Mouse (Mus musculus) CD4-positive, CD25-positive, alpha-beta regulatory T cell, adult 2 months (primary cell): ENCODE results near the gene Lias.

ENCODE experiments used
- DNase-seq: peaks from one replicate; pipeline ENCODE4 v3.0.0-alpha.2; 2012; ENCODE audit warnings: low read depth, low spot score

The Lias gene

GRCm38 (mm10) chr5:65425251-65425650 is 34.0 kb downstream of the Lias start:
- DNase-seq = no peak

- DNase-seq = no peak
Measured at GRCm38 (mm10) chr5:65428321-65428720, 37.0 kb downstream of the Lias start.

DNA sequence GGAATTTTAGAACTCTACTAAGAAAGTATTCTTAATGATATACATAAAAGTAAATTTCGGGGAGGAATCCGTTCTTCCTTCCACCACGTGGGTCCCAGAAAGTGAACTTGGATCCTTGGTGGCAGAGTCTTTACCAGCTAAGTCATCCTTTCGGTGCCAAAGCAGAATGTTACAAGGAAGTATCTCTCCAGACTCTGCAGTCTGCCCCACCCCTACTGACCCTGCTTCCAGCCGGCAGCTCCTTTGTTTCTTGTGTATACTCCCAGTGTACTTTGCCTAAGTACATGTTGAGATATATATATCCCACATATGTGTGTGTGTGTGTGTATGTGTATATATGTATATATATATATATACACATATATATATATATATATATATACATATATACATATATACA is 38.1 kb downstream of the Lias start:
- no peak for DNase-seq

GRCm38 (mm10) chr5:65434471-65435362 is 43.4 kb downstream of the Lias start:
- peak; percentile 23 for DNase-seq

- no peak for DNase-seq
Measured at GRCm38 (mm10) chr5:65435363-65435805, 44.1 kb downstream of the Lias start.

DNA sequence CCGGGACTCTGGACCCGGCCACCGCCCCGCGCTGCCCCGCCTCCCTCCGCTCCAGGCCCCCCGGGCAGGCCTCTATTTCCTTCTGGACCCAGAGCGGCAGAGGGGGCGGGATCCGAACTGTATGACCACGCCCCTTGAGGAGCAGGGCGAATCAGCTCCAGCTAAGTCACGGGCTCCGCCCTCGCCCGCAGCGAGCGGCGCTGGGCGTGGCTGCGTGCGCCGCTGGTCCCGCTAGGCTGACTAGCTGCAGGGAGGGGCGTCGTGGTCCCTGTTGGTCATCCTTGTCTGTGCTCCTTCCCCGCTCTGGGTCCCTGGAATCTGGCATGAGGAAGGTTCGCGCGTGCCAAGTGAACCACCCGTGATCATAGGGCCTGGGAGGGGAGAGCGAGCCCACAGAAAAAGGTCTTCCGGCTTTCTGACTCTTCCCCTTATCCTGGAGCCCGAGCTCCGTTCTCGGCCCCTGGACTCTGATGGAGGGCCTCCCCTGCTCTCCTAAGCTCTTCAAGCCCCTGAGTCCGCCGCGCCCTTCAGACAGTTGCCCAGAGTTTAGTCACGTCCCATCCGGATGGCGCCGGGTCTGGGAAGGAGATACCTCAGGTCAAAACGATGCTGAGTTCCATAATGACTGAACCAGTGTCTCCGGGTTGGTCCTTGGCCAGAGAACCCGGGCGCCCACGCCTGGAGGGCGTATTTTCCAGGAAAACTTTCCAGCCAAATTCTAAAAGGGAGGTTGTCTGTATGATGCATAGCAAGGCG is 44.7 kb downstream of the Lias start, which contains the start of gene Ugdh:
Gene Ugdh, minus strand, starts transcription at position 144 of the 756 bp plus-strand sequence.
- DNase-seq = peak; percentile 97

- DNase-seq = no peak
Measured at GRCm38 (mm10) chr5:65438041-65438440, 46.7 kb downstream of the Lias start.

DNA sequence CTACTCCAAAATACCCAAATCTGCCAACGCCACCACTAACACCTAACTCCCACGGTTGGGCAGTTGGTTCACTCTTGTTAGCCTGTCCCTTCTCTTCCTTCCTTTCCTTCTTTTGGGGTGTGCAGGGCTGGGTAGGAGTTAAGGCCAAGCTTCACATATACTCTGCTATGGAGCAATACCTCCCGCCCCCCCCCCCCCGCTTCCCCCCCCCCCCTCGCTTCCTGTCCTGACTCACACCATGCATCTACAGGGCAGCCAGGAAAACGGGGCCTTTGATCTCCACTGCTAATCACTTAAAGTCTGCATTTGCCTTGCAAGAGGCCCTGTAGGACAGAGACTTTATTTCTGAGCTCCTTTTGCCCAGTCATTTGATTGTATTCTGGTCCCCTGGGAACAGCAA is 53.7 kb downstream of the Lias start:
- DNase-seq = no peak

DNA sequence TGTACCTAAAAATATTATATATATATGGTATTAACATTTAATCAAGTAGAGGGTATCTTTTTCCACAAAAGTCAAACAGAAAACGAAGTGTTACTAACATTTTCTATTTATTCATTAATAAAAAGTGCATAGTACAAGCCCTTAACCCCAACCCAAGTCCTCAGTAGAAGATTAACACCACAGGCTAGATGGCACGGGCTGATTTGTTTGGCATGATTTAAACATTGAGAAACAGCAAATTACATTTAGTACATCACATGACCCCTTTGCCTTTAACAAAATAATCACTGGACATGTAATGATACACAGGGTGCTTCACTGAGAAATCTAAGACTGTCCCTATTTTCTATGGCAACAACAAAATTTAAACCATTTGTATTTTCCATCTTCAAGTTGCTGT is 55.5 kb downstream of the Lias start:
- no peak for DNase-seq

GRCm38 (mm10) chr5:65447826-65448225 is 56.5 kb downstream of the Lias start:
- DNase-seq = no peak

DNA sequence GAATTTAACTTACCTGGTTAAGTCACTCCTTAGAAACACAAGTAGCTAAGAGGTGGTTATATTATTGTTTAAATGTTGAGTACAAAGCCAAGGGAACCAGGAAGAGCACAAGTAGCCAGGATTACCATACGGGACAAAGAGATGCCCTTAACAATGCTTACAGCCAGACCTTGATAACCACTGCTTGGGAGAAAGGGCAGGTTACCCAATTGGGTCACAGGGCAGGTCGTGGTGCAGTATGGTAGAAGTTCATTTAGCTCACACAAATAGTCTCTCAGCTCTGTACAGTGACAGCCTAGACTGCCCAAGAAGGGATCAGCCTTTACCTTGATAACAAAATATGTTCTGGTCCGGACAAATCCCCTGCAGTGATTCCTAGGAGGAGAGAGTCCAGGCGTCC is 57.6 kb downstream of the Lias start:
- DNase-seq = no peak

DNA sequence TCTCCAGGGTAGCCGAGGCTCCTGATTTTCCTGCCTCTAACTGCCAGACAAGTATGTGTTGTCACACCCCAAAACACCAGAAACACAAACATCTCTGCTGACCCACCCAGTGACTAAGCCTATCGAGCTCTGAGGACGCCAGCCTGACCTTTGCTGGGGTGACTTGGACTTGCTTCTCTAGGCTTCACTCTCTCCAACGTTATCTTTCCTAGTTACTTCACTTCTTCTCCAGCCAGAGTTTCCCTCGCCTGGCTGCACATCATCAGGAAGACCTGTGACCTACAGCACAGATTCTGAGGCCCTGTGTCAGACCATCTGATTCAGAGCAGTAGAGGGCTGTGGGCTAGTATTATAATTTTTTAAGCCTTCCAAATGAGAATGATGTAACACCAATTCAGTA is 63.5 kb downstream of the Lias start:
- no peak for DNase-seq

DNA sequence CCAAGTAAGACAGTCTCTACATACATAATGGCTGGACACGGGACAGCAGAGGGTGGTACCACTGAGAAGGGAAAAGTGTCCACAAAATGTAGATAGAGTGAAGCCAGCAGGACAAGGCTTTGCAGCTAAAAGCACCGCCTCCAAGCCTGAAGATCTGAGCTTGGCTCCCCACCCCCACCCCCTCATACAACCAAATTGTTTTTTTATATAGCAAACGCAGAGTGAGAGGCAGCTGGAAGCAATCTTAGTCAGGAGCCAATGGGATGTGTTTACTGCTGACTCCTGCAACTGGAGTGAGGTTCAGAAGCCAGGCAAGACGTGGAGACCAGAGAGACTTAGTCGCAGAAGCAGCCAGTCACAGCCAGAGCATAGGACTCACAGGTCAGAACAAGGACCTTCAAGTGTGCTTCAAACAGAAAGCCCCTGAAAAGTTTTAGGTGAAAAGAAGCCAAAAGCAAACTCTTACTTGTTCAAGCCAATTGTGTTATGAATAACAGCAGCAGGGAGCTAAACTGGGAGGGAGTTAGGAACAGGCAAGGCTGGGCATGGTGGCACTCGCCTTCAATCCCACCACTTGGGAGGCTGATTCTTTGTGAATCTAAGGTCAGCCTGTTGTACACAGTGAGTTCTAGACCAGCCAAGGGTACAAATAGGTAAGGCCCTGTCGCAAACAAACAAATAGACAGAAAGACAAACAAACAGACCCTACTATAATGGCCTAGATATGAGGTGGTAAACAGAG is 66.0 kb downstream of the Lias start:
- DNase-seq = no peak

GRCm38 (mm10) chr5:65457846-65458245 is 66.5 kb downstream of the Lias start:
- no peak for DNase-seq

DNA sequence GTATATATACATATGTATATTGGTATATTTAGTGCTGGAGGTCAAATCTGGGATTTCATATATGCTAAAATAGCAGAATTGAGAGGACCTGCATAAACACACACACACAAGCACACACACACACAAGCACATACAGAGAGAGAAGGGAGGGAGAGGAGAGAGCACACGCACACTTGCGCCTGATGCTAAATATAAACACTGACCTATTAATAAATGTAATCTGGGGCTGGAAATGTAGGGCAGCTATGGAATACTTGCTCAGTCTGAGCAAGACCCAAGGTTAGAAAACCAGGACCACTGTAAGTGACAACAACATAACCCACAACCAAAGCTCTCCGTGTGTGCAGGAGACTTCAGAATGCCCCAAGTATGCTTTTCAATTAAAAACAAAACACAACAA is 68.2 kb downstream of the Lias start:
- no peak for DNase-seq
